Mouse (Mus musculus): ENCODE data around the gene Gm17334. TPM values are rescaled to one million over a fixed set of nuclear protein-coding genes. Genes with fewer than 3 reads are reported as not detected.
A peak's percentile ranks its signal among the peaks of the same experiment; 100 is the strongest.
"Not testable (repeated sequence)": the region's sequence is repeated elsewhere in the genome, so short reads cannot be mapped to it uniquely, and the experiment has no call there.

Gene Gm17334
- total RNA-seq, 4 experiments from 2014 or later = 1.1 to 2.4 (median 1.9) TPM

DNA sequence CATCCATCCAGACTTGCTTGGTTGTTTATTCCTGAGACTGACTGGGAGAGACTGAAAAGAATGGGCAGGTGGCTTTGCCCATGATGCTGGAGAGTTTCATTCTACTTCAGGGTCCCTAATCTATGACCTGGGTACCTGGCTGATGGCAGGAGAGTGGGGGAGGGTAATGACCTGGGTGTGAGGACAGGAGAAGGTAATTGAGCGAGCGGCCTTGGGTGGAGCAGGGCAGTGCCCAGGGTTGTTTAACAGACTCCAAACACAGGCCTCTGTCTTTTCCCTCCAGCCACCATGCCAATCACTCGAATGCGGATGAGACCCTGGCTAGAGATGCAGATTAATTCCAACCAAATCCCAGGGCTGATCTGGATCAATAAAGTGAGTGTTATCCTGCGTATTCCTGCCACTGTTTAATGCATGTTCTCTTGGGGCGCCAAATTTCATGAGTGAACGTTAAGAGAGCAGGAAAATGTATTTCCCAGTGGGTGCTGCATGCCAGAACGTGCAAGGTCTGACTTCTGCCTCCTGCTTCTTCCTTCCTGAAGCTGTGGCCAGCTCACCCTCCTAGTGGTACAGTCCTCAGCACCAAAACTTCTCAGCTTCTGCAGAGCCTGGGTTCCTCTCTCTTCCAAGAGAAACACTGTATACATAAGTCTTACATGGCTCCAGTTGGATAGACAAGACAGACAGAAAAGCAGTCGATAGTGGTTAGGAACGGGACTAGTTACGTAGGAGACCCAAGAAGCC, 1.8 kb downstream of the Gm17334 start:
- no peak for DNase-seq (ENCODE audit: low spot score in 2 of 2)

DNA sequence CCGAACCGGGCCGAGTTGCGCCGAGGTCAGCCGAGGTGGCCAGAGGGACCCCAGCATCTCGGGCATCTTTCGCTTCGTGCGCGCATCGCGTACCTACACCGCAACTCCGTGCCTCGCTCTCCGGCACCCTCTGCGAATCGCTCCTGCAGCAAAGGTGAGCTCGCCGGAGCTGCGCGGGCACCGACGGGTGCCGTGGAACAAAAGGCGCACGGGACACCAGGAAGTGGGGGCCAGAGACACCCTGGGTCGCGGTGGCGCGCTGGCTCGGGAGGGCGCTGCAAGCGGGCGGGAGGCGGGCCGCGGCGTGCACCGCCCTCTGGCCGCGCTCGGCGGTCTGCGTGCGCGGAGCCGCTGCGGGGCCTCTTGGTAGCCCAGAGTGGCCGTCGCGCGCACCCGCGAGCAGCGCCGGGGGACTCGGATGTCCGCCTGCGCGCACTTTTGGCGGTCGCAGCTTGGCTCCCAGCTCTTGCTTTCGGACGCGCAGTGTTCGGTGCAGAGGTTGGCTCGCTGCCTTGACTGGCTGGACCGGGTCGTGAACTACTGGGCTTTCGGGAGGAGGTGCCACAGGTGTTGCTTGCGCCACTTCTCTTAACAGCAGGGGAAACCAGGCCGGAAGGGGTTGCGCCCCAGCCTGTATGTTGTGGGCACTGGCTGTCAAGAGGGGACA, 2.7 kb downstream of the Gm17334 start:
- DNase-seq (ENCODE audit: low spot score in 2 of 2) = peak in 1 of 2 experiments; percentile 44

DNA sequence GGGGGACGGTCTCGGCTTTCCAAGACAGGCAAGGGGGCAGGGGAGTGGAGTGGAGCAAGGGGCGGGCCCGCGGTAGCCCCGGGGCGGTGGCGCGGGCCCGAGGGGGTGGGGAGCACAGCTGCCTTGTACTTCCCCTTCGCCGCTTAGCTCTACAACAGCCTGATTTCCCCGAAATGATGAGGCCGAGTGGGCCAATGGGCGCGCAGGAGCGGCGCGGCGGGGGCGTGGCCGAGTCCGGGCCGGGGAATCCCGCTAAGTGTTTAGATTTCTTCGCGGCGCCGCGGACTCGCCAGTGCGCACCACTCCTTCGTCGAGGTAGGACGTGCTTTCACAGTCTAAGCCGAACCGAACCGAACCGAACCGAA, 3.2 kb downstream of the Gm17334 start, which contains the start of gene Irf1:
Gene Irf1, plus strand, starts transcription at position 255 of the 365 bp plus-strand sequence.
- peak; percentile 75 to 79 for DNase-seq (ENCODE audit: low spot score in 2 of 2)

DNA sequence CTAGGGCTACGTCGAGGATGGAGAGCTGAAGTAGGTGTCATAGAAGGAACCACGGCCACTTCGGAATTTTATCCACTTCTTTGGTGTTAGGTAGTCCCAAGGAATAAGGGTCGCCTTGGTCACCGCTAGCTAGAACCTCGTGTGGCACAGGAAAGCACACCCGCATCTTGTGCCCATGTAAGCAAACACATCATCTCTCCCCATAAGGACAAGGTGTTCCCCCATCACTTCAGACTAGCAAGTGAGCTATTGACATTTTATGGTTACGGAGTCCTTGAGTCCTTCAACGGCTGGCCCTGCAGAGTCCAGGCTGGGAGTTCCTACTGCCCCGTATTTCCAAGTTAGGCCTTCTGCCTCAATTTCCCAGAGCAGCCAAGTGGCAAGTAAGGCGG, 3.8 kb downstream of the Gm17334 start:
- no peak for DNase-seq (ENCODE audit: low spot score in 2 of 2)

DNA sequence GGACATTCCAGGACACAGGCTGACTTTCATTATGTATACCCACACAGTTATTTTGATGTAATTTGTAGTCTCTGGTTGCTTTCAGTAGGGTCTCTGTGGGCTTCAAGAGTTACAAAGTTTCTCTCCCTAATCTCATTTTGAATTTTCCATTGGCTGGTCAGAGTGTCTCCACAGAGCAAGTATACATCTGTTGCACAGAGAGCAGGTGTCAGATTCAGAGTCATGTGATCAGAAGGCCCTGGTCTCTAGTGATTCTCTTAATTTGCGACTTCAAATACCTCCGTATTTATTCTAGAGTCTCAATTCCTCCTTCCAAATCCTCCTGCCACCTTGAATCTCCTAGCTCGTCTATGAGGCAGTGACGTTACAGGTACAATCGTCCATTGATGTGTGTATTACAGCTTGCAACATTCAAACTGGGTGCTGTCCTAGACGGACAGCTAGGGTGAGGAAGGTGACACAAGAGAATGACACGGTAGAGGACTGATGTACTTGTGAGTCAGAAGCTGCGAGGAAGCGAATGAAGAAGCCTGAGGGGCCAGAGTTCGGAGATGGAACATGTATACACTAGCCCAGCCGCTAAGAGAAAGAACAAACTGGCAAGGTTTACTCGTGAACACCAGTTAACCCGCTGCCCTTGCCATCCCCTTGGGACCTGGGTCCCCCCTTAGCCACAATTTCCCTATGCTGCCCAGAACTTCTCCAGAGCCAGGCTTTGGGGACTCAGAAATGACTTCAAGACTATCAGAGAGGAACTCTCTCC, 4.4 kb downstream of the Gm17334 start:
- no peak for DNase-seq (ENCODE audit: low spot score in 2 of 2)

DNA sequence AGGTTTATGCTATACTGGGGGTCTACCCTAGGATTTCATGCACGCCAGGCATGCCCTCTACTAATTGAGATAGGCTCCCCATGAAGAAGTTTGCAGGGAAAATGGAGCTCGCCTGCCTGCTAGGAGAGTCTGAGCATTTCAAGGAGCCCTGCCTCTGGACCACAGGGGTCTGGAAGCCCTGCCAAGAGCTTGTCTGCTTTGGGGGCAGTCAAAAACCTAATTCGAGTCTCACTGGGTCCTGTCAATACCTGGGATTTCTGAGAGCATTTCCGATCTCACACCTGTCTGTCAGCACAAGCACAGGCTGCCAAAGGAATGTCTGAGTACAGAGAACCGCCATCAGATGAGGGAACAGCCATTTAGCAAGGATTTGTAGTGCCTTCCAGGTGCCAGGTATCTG, 8.4 kb downstream of the Gm17334 start:
- no peak for DNase-seq (ENCODE audit: low spot score in 2 of 2)

DNA sequence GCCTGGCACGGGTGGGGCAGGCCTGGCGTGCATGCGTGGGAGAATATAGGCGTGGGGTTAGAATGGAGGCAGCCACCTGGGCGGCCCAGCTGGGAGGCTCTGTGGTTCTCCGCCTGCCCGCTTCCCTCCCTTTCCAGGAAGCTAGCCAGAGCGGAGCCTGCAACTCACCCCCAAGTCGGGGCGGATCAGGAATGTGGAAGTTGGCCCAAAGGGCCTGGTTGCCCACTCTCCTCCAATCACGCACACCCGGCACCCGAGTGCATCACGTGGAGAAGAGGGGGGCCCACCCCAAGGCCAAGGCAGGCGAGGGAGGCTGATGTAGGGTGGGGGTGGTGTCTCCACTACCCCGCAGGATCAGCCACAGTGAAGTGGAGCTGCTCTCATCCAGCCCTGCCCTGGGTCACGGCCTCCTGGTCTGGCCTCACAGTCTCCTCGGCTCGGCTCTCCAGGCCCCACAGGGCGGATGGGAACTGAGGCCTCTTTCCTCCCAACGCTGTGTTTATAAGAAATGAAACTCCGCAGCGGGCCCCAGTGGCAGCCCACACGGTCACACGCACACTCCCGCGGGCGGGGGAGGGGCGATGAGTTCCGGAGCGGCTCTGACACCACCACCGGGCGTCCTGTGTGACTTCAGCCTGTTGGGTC, 9.4 kb downstream of the Gm17334 start:
- peak; percentile 72 for DNase-seq (ENCODE audit: low spot score in 2 of 2)

DNA sequence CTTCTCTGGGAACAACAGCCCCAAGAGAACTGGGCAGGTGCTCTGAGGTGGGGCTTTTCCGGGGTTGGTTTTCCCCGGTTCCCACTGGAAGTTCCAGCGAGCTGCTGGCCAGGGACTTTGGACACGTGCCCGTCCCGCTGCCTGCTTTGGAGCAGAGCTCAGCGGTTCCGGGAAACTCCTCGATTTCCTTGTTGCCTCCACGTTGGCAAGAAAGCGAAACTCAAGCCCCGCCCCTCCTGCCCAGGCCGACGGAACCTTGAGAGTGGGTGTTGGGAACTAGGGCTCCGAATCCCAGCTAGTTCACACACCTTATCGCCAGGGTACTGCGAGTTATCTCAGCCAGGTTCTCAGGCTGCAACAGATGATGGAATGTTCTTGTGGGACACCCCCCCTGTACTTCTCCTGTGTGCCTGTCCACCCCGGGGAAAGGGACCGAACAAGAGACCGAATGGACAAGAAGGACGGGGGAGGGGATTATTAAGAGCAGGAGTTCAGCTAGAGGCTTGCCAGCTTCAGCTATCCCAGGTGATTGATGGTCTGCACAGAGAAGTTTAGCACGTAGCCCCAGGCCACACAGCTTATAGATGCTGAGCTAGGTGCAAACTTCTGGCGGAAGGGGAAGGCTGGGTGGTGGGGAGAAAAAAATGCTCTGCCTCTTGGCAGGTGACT, 10.0 kb downstream of the Gm17334 start:
- DNase-seq (ENCODE audit: low spot score in 2 of 2) = no peak

DNA sequence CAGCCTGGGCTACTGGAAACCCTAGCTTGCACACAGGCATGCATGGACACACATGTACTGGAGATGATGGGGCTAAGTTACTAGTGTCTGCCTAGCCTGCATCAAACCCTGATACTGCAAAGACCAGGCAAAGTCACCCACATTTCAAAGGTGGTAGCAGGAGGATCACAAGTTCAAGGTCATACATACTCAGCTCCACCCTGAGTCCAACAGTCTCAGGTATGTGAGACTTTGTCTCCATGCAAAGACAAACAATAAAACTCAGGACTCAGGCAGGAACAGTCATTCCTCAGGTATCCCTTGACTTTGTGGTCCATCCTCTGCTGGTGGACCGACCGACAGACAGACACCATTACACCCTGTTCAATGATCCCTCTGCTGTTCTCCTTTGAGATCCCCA, 10.6 kb downstream of the Gm17334 start:
- DNase-seq (ENCODE audit: low spot score in 2 of 2) = no peak

DNA sequence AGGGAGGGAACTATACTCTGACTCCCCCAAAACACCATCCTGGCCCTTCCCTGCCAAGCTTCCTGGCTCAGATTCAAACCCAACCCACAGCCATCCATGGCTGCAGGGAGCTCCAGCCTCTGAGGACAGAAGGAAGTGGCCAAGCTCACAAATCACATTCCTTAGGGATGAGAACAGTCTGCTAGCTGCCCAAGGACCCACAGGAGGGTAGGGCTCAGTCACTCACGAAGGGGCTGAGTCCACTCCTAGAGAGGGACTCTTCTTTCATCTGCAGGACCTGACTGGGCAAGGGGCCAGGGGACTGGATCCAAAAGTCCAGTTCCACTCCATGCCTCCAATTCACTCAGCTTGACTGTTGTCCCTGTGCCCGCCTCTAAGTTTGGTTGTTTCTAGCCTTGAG, 11.2 kb downstream of the Gm17334 start:
- no peak for DNase-seq (ENCODE audit: low spot score in 2 of 2)

DNA sequence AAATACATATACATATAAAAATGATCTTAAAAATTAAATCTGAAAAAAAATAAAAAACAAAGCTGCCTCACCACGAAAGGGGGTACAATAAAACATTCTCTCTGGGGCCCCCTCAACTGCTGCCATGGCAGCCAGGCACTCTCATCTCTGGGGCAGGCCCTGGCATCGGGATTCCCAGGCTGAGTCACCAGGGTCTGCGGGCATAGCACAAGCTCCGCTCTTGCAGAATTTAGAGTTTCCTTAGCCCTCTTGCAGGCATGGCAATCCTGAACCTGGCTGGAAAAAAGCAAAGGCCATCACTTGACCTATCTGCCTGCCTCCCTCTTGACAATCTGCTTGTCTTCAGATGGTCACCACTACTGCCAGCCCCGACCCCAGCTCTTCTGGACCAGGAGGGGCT, 11.7 kb downstream of the Gm17334 start:
- DNase-seq (ENCODE audit: low spot score in 2 of 2) = no peak

DNA sequence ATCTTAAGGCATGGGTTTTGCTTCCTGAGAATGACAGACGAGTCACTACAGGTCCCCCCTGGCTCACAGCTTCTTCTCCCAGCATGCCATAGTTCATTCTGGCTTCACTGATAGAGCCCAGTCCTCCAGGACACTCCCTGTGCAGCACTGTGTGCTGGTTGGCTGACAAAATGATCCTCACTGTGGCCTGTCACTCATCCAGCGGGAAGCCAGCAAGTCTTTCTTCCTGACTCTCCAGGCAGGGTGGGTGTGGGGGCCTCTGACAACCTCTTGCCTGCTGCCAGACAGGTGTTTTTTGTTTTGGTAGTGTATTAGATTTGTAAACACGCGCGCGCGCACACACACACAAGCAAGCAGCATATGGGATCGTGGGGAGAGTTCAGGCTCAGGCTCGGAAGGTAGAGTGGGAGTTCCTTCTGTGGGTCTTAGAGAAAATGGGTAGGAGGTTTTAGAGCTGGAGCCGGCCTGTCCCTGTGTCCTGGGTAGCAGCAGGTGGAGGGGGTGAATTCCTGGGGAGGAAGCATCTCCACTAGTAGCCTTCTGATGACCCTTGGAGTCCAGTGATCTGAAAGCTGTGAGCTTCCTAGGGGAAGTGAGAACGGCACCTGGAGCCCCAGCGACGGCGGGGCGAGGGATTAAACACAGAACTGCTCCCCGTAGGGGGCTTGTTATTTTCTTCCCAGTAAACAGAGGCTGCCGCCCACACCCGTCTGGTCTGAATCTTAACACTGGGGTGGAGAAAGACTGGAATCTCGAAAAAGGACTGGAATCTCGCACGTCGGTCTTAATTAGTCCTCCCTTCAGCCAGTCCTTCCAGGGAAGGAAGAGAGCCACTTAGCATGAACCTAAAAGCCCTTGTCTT, 13.2 kb downstream of the Gm17334 start:
- DNase-seq (ENCODE audit: low spot score in 2 of 2) = no peak

DNA sequence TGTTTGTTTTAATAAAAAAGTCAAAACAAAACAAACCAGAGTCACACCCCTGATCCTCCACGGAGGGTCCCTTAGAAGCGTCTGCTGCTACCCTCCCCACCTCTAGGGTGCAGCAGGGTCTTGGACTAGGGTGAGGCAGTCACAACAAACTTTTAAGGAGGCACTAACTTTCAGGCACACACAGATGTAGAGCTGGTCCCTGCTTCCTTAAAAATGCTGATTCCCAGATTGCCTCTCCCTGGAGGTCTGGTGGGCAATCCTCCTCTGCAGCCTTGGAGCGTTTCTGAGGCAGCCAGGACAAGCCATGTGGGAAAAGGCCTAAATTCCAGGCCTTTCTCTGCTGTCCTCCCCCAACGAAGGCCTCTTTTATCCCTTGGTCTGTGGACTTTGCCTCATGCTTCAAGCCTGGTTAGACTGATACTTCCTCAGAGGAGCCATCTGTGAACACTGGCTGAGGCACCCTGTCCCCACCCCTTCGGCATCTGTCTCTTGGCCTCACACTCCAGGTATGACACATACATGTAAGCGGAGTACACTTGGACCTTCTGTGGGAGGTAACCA, 14.1 kb downstream of the Gm17334 start:
- DNase-seq (ENCODE audit: low spot score in 2 of 2) = no peak

DNA sequence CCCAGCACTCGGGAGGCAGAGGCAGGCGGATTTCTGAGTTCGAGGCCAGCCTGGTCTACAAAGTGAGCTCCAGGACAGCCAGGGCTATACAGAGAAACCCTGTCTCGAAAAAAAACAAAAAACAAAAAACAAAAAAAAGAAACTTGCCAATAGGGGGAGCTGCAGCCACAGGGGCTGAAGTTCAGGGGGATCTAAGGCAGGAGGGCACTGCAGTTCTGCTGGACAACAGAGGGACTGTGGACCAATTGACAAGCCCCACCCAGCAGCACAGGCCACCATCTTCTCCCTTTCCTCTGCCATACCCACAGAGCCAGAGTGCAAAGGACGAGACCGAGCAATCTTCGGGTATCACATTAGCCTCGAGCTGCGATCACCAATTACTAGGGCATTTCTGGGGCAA, 15.0 kb downstream of the Gm17334 start:
- DNase-seq (ENCODE audit: low spot score in 2 of 2) = not testable (repeated sequence)

DNA sequence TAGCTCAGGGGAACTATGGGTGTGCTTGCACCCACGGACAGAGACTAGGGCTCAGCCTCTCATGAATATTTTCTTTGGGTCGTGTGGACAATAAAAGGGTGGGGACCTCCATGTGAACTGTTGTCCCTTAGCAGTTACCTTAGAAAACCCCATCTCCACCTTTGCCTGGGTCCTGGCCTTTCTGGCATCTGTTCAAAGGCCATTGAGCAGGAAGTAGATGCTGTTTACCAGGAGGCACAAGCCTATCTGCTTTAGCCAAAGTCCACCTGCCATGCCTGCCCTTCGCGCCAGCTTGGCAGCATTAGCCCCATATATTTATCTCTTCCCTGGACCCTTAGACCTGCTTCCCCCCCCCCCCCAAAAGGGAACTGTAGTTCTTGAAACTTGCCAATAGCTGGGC, 15.4 kb downstream of the Gm17334 start:
- no peak for DNase-seq (ENCODE audit: low spot score in 2 of 2)

DNA sequence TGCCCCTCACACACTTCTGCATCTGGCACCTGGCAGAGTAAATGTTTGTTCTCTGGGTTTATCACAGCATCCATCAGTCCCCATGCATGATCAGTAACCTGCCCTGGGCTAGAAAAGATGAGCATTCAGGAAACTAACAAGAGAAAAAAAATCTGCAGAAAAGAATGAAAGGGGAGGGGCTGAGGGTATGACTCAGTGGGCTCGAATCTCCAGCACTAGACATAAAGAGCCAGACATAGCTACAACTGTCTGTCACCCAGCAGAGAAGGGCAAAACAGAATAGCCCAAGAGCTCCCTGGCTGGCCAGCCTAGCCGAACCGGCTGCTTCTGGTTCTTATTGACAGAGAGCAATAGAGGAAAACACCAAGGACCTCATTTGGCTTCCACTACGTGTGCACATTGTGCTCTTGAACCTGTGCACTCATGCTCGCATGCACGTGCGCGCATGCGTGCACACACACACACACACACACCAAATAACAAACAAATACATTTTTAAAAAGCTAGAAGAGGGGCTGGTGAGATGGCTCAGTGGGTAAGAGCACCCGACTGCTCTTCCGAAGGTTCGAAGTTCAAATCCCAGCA, 17.9 kb downstream of the Gm17334 start:
- no peak for DNase-seq (ENCODE audit: low spot score in 2 of 2)

DNA sequence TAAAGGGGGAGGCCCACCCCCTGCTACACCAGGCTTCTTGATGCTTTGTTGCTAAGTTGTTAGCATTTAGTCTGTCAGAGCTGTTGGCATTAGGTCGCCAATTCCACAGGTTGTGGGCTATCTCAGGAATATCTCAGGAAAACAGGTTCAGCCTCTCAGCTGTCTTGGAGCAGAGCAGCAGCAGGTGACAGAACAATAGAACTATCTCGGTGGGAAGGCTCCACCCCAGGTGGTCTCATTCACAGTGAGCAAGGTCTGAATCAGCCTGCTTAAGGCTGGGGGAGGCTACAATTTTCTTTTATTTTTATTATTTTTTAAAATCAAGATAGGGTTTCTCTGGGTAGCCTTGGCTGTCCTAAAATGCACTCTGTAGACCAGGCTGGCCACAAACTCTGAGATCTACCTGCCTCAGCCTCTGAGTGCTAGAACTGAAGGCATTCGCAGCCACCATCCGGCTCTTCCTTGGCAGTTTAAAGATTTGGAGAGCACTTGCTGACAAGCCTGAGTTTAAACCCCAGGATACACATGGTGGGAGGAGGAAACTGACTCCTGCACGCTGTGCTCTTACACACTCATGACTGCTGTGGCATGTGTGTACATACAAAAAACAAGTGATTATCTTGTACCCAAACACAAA, 23.2 kb downstream of the Gm17334 start:
- no peak for DNase-seq (ENCODE audit: low spot score in 2 of 2)

DNA sequence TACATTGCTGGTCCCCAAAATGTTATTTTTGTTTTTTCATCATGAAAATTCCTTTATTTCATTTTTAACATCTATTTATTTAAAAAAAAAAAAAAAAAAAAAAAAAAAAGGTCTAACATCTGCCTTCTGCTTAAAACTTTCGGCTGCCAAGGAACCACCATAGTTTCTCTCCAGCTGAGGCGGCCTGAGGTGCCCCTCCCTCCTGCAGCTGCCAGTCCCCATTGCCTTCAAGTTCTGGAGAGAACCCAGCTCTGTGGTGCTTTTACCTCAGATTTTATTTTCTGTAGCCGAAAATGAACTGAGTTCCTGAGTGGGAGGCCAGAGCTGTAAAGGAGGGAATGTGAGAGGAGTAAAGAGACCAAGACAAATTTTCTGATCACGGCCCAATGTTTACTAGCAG, 23.7 kb downstream of the Gm17334 start:
- no peak for DNase-seq (ENCODE audit: low spot score in 2 of 2)

DNA sequence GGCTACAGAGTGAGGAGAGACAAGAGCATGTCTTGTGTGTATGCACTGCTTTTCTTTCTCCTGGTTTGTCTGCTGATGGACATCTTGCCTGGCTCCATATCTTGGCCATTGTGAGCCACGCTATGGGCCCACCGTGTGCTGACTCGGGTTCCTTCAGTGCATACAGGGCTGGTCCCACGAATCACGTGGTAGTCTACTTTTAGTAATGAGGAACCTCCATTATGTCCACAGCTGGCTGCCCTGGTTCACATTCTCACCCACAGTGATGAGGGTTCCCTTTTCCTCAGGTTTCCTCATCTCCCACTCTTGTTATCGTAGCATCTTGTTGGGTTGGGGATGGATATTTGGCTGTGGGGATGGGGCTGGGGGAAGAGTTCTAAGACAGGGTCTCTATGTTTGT, 24.4 kb downstream of the Gm17334 start:
- no peak for DNase-seq (ENCODE audit: low spot score in 2 of 2)

All from layer of hippocampus, adult 8-10 months (tissue).